Mouse (Mus musculus): ENCODE measurements around the gene Dsn1.

The Dsn1 gene

DNA sequence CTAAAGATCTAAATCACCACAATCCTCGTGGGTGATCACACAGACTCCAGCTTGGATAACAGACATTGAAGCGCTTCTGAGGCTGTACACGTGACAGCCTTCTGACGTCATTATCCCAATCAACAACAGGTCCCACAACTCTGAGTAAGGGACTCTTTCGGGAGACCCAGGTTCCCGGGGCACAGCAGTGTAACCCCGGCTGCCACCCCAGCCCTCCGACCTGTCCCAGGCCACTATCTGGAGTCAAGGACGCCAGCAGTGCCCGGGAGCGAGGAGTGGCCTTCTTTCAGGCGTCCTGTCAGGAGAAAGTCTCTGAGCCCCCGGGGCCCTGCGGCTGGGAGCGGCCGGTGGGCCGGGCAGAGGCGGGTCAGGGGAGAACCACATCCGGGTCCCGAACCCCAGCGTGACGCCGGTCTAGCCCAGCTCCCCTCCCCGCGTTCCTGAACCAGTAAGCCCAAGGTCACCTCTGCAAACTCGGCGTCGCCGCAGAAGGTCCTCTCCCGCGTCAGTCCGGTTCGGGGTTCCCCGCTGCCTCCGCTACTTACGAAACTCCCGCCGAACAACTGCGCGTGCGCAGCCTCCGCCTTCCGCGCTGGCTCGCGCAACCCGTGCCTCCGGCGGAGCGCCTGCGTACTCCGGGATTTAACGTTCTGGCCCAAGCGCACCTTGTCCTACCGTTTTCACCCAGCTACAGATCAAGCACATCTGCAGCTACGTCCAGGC lies at the start of gene Dsn1:
Gene Dsn1 (minus strand): TSS at position 644 of the 723 bp plus-strand sequence.
- peak; percentile 90 for DNase-seq (ENCODE audit: low spot score)

DNA sequence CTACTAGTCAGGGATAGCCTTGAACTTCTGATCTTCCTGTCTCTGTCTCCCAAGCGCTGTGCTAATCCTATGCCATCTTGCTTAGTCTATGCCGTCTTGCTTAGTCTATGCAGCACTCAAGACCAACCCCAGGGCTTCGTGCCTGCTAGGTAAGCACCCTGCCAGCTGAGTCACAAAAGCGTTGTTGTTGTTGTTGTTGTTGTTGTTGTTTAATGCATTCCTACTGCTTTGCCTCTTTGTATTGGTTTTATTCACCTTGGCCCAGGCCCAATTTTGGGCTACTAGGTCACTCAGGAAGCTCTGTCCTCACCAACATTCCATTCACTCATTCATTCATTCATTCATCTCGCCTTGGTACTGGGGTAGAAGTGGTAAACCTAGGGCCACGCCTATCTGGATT lies 48.8 kb upstream of the Dsn1 start:
- no peak for DNase-seq (ENCODE audit: low spot score)

DNA sequence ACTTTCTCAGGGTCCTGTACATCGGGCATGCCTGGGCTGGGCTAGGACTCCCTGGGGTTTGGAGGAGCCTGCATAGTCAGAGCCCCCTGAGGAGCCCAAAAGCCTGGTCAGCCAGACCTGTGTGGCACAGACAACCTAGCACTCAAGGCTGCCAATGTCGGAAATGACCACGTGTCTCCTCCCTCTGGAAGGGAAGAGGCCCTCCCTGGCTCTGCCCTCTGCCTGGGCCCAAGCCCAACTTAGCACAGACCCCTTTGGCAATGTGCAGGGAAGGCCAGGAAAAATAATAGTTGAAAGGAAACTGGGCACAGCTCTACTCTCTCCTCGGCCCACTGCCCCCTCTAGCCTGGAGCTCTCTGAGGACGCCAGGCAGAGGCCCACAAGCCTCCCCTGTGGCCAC lies 47.9 kb upstream of the Dsn1 start:
- DNase-seq (ENCODE audit: low spot score) = no peak

DNA sequence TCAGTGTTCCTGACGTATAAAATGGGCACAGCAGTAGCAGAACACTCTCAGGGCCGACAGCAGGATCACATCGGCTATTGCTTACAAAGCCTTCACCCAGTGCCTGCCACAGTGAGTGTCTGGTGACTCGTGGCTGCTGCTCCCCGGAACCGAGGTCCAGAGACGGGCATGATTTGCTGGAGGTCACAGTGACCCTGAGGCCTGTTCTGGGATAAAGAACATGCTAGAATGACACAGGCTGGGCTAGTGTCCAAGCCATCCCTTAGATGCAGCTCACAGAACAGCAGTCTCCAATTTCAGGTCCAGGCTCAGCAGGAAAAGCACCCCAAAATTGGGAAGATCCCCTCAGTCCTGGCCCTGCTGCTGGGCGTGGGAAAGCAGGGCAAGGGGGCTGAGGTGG lies 47.3 kb upstream of the Dsn1 start:
- peak; percentile 80 for DNase-seq (ENCODE audit: low spot score)

DNA sequence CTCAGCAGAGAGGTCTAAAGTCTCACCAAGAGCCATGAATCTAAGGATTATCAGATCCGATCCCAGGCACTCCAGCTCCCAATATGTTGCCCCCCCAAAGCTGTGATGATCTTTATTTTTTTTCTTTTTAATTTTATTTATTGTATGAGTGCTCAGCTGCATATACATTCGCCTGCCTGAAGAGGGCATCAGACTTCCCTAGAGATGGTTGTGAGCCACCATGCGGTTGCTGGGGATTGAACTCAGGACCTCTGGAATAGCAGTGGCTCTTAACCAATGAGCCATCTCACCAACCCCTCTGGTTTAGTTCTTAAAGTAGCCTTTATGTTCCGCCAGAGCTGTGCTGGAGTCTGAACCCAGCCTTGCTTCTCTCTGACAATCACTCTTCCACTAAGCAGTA lies 46.8 kb upstream of the Dsn1 start:
- DNase-seq (ENCODE audit: low spot score) = no peak

DNA sequence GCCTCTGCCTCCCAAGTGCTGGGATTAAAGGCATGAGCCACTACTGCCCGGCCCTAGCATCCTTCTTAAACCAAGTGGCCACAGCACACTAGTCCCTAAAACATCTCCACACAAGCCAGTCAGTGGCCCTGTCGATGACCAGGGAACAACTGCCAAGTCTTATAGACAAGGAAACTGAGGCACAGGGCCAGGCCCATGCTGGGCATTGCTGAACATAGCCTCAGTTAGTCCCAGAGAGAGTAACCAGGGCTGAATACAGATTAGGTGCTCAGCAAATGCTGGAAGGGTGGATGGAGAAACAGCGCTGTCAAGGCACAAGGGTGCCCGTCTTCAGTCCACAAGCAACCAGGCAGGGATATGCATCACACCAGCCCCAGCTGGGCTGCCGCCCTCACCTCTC lies 46.2 kb upstream of the Dsn1 start:
- DNase-seq (ENCODE audit: low spot score) = no peak

DNA sequence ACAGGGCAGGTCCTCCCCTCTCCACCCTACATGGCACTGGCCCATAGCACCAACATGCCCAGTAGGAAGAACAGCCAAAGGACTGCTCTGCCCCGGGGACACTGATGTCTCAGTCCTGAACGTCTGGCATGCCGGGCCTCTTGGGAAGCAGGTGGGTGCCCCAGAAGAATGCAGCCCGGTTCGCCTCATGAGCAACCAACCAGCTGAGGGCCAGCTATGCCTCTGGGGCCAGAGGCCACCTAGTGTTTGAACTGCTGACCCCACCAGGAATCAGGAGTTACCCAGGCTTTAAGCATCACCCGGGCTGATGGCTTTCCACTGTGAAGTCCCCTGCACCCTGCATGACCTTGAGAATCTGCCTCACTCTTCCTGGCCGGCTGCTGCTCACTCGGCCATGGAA lies 45.5 kb upstream of the Dsn1 start:
- no peak for DNase-seq (ENCODE audit: low spot score)

DNA sequence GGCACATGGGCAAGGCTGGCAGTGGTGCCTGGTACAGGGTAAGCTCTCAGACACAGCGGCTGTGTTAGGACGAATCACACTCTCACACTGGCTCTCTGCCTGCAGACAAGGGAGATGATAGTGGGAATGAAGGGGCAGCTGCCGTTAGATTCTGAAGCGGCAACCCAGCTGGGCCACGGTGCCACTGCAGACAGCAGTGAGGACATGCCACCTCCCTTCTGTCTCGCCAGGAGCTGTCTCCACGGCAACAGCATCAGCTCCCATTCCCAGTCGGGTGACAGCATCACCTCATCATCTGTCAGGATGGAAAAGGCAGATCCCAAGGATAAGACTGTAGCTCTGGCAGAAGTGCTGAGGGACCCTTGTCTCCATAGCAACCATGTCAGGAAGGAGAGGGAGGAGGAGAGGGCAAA lies 42.9 kb upstream of the Dsn1 start:
- DNase-seq (ENCODE audit: low spot score) = no peak

DNA sequence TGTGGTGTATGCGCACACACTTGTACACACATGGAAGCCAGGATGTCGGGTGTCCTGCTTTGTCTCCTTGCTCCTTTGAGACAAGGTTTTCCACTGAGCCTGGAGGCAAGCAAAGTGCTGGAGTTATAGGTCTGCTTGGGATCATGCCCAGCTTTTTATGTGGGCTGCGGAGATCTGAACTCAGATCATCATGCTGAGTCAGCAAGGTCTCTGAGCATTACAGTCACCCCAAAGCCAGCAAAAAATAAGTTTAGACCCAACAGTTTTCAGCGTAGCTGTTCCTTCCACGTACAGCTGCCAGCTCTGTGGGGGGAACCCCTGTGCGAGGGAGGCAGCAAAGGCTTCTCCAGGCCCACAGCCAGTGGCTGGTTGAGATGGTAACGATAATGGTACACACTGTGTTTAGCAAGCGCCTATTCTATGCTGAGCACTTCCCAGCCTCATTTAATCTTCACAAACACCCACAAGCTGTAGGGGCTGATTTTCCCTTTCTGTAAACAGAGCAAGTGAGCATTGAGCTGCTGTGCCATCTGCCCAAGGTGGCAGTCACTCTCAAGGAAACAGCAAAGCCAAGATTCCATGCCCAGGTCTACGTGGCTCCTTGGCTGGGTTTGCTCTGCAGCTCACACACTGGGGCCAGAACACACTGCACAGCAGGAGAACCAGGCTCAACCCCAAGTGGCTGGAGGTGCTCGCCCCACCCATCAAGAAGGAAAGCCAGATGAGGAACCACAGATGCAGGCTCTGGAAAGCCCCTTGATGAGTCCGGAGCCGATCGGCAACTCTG lies 41.6 kb upstream of the Dsn1 start:
- DNase-seq (ENCODE audit: low spot score) = no peak

DNA sequence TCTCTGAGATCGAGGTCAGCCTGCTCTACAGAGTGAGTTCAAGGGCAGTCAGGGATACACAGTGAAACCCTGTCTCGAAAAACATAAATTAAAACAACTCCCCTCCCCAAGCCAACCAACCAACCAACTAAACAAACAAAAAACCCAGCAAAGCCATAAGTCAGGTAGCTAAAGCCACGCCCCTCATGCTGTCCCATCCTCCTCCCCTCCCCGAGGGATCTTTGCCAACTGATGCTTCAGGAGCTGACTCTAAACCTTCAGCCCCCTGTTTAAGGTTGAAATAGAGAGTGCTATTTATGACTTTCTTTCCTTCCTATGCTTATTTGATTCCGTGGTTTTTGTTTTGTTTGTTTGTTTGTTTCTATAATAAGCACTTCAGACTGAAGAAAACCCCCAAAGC lies 40.0 kb upstream of the Dsn1 start:
- no peak for DNase-seq (ENCODE audit: low spot score)

DNA sequence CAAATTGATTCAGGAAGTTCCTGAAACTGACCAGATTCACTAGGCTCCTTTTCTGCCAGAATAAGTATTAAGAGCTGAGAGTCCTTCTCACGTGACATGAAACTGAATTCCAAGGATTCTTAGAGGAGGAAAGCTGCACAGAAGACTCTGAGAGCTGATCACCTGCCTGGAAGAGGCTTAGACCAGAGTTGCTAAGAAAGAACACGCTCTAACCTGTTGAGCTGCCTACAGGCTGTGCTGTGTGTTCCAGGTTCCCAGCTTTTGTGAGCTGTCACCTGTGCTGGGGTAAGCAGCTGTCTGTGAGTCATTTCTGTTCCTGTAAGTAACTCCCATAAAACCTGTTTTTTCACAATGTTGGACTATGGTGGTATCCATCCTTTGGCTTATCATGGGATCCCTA lies 39.0 kb upstream of the Dsn1 start:
- no peak for DNase-seq (ENCODE audit: low spot score)

DNA sequence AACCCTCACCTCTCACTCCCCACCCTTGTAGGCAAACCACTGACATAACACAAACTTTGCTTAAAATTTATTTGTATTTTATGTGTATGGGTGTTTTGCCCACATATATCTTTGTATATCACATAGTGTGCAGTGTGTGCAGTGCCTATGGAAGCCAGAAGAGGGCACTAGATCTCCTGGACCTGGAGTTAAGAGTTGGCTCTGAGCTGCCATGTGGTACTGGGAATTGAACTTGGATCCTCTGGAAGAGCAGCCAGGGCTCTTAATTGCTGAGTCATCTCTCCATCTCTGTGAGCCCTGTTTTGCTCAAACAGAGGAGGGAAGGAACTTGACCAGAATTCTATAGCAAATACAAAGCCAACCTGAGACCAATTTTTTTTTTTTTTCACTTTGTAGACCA lies 37.0 kb upstream of the Dsn1 start:
- DNase-seq (ENCODE audit: low spot score) = no peak

DNA sequence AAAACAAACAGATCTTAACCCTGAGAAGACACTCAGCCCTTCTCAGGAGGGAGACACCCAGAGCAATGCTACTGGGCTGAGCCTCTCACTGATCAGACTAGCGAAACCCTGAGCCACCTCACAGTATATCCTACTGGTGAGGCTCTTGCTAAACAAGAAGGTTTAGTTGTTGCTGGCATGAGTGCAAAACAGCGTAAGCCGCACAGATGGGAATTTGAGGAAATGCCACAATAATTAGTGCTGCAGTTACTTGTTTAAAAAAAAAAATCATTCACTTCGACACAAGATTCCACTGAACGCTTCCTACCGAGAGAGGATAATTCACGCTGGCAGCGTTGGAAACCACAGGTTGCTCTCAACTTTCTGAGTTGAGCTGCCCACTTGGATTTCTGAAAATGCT lies 36.6 kb upstream of the Dsn1 start:
- no peak for DNase-seq (ENCODE audit: low spot score)

DNA sequence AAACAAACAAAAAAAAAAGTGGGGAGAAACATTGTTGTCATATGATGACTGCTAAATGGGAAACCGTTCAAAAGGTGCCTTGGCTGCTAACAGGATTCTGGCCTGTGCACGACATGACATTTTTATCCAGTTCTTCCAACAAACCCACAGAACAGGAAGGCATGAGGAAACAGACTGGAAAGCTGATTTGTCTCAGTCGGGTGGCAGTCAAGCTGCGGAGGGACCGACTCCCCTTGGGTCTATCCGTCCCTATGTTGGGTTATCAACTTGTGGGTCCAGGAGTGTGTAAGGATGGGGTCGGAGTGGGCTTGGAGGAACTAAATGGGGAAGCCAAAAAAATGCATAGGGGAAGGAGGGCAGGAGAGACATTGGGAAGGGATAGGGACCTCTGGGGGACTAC lies 34.5 kb upstream of the Dsn1 start:
- DNase-seq (ENCODE audit: low spot score) = no peak

DNA sequence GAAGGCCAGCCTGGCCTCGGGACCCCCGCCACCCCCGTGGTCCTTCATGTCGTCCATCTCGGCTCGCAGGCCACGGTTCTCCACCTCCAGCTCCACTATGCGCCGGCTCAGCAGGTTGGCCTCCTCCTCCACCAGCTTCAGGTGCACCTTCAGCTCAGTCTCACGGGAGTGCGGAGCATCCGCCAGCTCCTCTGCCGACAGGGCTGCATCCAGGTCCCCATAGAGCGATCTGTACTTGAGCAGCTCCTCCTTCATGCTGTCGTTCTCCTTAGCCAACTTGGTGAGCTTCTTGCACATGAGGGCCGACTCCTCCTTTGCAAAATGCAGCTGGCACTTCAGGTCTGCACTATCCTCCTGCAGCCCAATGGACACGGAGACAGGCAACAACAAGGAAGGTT lies 33.7 kb upstream of the Dsn1 start:
- DNase-seq (ENCODE audit: low spot score) = no peak

DNA sequence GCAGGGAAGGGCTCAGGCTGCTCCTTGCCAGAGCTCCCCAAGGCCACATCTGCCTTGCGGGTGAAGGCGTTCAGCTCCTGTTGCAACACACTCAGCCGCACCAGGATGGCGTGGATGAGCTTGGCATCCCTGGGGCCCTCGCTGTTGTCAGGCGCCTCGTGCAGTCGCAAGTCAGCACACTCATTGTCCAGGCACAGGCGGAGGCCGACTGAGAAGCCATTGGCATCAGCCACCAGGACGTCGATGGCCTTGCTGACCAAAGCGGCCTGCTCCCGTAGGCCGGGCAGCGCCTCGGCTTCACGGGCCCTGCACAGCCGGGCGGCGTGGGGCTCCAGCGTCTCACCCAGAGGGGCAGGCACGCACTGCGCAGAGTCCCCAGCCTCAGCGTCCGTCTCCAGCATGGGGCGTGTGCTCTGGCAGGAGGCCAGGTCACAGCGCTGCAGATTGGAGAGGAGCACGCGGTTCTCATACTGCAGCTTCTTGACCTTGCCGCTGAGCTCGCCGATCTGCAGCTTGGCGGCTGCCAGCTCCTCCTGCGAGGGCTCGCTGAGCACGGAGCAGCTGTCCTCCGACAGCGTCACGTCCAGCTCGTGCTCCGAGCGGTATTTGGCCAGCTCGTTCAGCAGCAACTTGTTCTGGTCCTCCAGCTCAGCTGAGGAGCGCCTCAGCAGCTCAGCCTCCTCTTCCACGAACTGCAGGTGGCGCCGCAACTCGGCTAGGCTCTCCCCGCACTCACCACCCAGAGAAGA lies 33.1 kb upstream of the Dsn1 start:
- DNase-seq (ENCODE audit: low spot score) = peak; percentile 38

DNA sequence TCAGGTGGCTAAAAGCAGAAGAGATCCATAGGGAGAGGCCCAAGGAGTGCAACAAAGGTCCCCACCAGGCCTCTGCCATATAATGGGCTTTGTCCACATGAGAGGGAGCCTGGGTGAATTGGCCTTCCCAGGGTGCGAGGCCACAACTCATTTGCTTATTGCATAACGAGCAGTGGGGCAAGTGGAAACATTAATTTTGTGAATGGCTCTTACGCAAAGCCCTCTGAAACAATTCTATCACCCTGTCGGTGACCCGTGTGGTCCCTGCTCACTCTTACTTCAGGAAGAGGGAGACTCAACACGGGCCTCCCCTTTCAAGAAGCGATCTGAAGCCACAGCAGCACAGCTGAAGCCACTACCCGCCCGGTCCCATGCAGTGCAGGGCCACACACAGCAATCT lies 30.3 kb upstream of the Dsn1 start:
- DNase-seq (ENCODE audit: low spot score) = no peak

DNA sequence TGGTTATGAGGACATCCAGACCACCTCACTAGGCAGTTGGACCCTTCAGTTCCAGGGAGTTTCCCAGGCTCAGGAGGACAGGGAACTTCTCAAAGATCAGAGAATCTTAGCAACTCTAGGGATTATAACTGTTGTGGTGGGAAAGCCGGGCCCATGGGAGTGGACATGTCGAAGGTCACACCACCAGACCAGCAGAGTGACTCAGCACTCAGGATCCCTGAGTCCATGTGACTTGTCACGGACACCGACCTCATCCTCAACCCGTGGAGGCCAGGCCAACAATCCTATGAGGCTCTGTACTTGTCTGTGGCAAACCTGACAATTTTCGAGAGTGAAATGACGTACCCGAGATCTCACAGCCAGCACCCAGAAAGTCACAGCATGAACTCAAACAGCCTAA lies 29.4 kb upstream of the Dsn1 start:
- DNase-seq (ENCODE audit: low spot score) = peak; percentile 45

DNA sequence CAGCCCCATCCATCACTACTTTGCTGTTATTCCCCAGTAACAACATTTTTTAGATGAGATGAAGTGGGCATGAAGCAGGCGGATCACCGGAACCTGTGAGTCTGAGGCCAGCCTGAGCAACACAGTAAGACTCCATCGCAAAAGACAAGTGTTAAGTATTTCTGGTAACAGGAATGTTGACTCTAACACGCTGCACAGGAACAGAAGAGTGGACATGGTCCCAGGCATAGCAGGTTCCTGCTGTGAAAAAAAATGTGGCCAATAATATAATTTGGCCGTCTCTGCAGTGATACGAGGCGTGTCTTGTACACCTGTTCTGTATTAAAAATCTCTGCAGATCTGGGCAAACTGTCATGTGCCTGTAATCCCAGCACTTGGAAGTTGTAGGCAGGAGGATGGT lies 28.4 kb upstream of the Dsn1 start:
- no peak for DNase-seq (ENCODE audit: low spot score)

DNA sequence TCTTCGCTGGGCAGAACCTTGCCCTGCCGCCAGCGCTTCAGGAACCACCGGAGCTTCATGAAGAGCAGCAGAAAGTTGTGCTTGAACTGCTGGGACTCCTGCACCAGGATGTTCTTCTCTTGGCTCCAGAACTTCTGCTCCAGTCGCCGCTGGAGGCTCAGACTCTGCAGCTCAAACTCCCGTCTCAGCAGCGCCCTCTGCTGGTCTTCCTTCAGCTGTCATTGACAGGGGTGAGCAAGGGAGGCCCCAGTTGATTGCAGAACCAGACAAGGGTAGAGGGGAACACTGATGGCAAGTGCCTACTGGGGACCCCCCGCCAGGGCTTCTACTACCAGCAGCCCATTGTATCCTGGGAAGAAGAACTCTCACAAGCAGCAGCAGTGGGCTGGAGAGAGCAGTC lies 23.9 kb upstream of the Dsn1 start:
- peak; percentile 83 for DNase-seq (ENCODE audit: low spot score)

DNA sequence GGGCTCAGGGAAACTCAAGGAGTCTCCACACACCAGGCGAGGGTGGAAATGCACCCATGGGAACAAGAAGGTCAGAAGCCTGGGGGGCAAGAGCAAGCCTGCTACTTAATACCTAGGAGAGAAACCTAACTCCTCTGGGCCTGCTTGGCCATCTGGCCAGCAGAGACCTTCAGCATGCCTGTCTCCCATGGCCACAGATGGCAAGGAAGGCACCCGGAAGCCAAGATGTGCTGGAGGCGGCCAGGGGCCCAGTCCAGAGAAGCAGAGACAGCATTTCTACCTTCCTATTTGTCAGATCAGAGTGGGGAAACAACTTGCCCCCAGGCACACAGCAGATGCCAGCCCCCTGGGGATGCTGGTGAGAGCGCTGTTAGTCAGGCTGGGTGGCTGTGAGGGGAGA lies 21.3 kb upstream of the Dsn1 start:
- DNase-seq (ENCODE audit: low spot score) = no peak

DNA sequence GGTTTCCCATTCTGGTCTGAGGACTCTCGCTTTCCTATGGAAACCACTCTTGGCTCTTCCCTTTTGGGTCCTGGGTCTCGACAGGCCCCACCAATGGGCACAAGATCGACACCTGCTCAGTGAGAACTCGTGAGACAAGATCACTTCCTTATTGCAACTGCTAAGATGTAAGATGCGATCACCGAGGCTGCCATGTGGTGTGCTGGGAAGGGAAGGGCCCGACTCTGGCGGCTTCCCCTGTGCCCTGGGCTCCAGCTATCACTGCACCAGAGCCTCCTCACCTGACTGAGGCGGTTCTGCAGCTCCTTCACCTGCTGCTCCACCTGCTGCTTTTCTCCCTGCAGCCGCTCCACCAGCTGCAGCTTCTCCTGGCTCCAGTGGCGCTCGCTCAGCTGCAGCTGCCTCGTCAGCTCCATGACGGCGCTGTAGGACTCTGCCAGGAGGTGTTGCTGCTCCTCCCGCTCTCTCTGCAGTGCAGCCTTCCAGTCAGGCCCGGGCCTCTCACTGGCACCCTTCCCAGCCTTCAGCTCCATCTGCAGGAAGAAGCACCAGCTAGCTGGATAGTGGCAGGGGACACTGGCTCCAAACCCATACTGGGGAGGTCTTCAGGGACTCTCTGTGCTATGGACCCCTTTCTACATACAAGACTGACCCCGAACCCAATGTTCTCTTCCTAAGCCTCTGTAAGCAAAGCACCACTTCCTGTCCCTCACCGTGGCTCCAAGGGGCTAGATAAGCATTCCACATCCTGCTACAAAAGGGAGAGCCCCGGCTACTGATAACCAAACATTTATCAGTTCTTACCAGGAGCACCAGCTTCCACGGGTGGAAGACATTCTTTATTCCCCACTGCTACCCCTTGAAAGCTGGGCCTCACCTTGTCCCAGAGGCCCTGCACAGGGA lies 20.4 kb upstream of the Dsn1 start:
- no peak for DNase-seq (ENCODE audit: low spot score)
